Mouse (Mus musculus) embryonic fibroblast, embryonic 13.5 days (primary cell): ENCODE data around the gene Dbf4.

Source experiments
- CTCF ChIP-seq: IDR thresholded peaks from 2 replicates; pipeline ENCODE4 v1.5.1; 2011; ENCODE audit warnings: mild to moderate bottlenecking, control low read depth, low read length, moderate library complexity, borderline replicate concordance; ENCODE audit not compliant: insufficient read depth
- POLR2A ChIP-seq: IDR thresholded peaks from 2 replicates; pipeline ENCODE4 v1.6.1; 2011; ENCODE audit warnings: low read depth, mild to moderate bottlenecking, control low read depth, low read length, moderate library complexity

DNA sequence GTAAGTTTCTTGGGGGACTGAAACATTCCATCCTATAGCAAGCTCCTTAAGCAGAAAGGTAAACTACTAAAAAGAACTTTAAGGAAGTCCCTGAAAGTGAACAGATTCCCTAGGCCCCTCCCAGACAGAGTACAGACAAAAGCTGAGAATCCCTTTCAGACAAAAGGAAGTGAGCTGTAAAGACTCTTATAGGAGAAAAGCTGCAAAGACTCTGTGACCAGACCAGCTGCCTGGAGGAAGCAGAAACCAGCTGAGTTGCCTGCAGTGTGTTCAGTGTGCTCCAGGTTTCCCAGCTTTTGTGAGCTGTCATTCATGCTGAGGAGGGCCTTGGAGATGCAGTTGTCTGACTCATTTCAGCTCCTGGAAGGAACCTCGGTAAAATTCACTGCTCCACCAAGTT is 5.1 kb downstream of the Dbf4 start:
- no peak for TF ChIP-seq POLR2A
- TF ChIP-seq CTCF = no peak
